ENCODE assay signal across 7 mouse cellular contexts in genomic region chr7:27674522-27675221, GRCm38 (mm10). TPM values are rescaled to one million over a fixed set of nuclear protein-coding genes. Genes with fewer than 3 reads are reported as not detected.
DNase-seq lines count a peak whose midpoint lies in the region; ATAC-seq lines count a peak whose summit lies in the region.

Map3k10 (minus strand) TSS chr7:27674598.

- peak within 1 kb of the TSS; percentile 62 for H3K4me3 ChIP-seq in intestine, embryonic 15.5 days (replicated peaks)
- H3K4me3 ChIP-seq in midbrain, embryonic 10.5 days: peak within 1 kb of the TSS; percentile 99

- H3K27ac ChIP-seq in intestine, embryonic 15.5 days: peak within 1 kb of the TSS; percentile 90
- H3K27ac ChIP-seq in midbrain, embryonic 10.5 days (replicated peaks): peak within 1 kb of the TSS; percentile 96

- intact Hi-C loops in gastrocnemius, postnatal 36 days (cut with DNase I): no loop called here
- intact Hi-C loops in left cerebral cortex, postnatal 25 days (cut with DNase I): no loop called here

- peaks cover 15% of the 10 kb centered on the region for H3K4me1 ChIP-seq in intestine, embryonic 15.5 days (replicated peaks)
- H3K4me1 ChIP-seq in midbrain, embryonic 10.5 days: peaks cover 32% of the 10 kb centered on the region

- no peaks in the 10 kb centered on the region for H3K36me3 ChIP-seq in intestine, embryonic 15.5 days
- peaks cover 23% of the 10 kb centered on the region for H3K36me3 ChIP-seq in midbrain, embryonic 10.5 days

- ATAC-seq in intestine, embryonic 15.5 days: peak; percentile 99

- peak; percentile 97 for DNase-seq in adrenal gland, adult 2 months
- peak; percentile 91 for DNase-seq in embryo, embryonic 11.5 days (ENCODE audit: low read depth, low spot score)
- DNase-seq in gastrocnemius, postnatal 36 days: peak; percentile 87 to 93
- DNase-seq in left cerebral cortex, postnatal 25 days (ENCODE audit: low spot score in 2 of 2): peak; percentile 97 to 98
- peak; percentile 95 for DNase-seq in midbrain, embryonic 10.5 days (ENCODE audit: low spot score)
- DNase-seq in right cerebral cortex, postnatal 4 days: peak; percentile 91

- H3K9me3 ChIP-seq in intestine, embryonic 15.5 days: no peaks in the 10 kb centered on the region
- H3K9me3 ChIP-seq in midbrain, embryonic 10.5 days (replicated peaks): no peaks in the 10 kb centered on the region

- 0% methylated on average over 31 of the region's 31 CpGs for WGBS in intestine, embryonic 15.5 days
- WGBS in midbrain, embryonic 10.5 days: under 1% methylated on average over 31 of the region's 31 CpGs

- peak within 1 kb of the TSS; percentile 99 for H3K4me2 ChIP-seq in intestine, embryonic 15.5 days (replicated peaks)

- no peaks in the 10 kb centered on the region for H3K27me3 ChIP-seq in intestine, embryonic 15.5 days (replicated peaks)
- no peaks in the 10 kb centered on the region for H3K27me3 ChIP-seq in midbrain, embryonic 10.5 days (ENCODE audit: low read depth, poor library complexity, severe bottlenecking)

- peak within 1 kb of the TSS; percentile 90 for H3K9ac ChIP-seq in intestine, embryonic 15.5 days

RNA-seq across cellular contexts. Expression of gene Map3k10, which starts in this region (rescaled TPM):
- total RNA-seq in adrenal gland, adult 2 months (2021): 10 to 100 TPM; 21.9 to 35.1 TPM
- 65.4 and 93.7 TPM in 2 replicates for polyA plus RNA-seq in adrenal gland, adult 2 months (2012; rRNA removed)
- 10 to 100 TPM; 30.6 to 34.2 TPM for total RNA-seq in gastrocnemius, postnatal 36 days (2021)
- 5.6 and 5.8 TPM in 2 replicates for polyA plus RNA-seq in intestine, embryonic 15.5 days (2015; fragmentation: Nextera tagmentation; extraction: Ambion mirVana)
- total RNA-seq in left cerebral cortex, postnatal 25 days (2021): 100 to 1,000 TPM; 225 to 229 TPM
- 7.5 and 10.1 TPM in 2 replicates for polyA plus RNA-seq in midbrain, embryonic 10.5 days (2016; fragmentation: Nextera tagmentation; extraction: Ambion mirVana)

Comparison
In these comparisons a context has a peak if more than half of its experiments do, and no peak if none do; other contexts are left out.
1. Peak in every context shown above with its lines: DNase-seq, ATAC-seq, H3K4me3 ChIP-seq and H3K27ac ChIP-seq.
2. RNA of gene Map3k10 (total RNA-seq): 225 to 229 TPM in left cerebral cortex, postnatal 25 days; 21.9 to 35.1 TPM in adrenal gland, adult 2 months and 30.6 to 34.2 TPM in gastrocnemius, postnatal 36 days; every median in the first group is over 4 times any median in the second.